Mouse (Mus musculus) myocyte (in vitro differentiated cells): ENCODE measurements around the gene Pdzrn4. TPM values are rescaled to one million over a fixed set of nuclear protein-coding genes. Genes with fewer than 3 reads are reported as not detected.

Experiments
- H3K27me3 ChIP-seq: one replicate; pipeline ENCODE4 v1.6.1; 2011; ENCODE audit not compliant: control insufficient read depth, insufficient read depth, insufficient read length
- H3K36me3 ChIP-seq: one replicate; pipeline ENCODE4 v1.6.1; 2011; ENCODE audit not compliant: control insufficient read depth, insufficient read depth
- H3K4me2 ChIP-seq: one replicate; pipeline ENCODE4 v1.6.1; 2011; ENCODE audit warnings: low read depth, control low read depth
- H3K4me3 ChIP-seq: one replicate; pipeline ENCODE4 v1.5.1; 2011; ENCODE audit warnings: mild to moderate bottlenecking, control low read depth, moderate library complexity
- H3K79me2 ChIP-seq: one replicate; pipeline ENCODE4 v1.6.1; 2011; ENCODE audit not compliant: control insufficient read depth, insufficient read depth
- H3ac ChIP-seq: one replicate; pipeline ENCODE4 v1.6.1; 2011; ENCODE audit not compliant: control insufficient read depth, insufficient read length
- CEBPB ChIP-seq: IDR thresholded peaks from 2 replicates; pipeline ENCODE4 v1.6.1; 2011; ENCODE audit warnings: mild to moderate bottlenecking, moderate library complexity; ENCODE audit not compliant: poor library complexity, insufficient read depth, severe bottlenecking
- E2F4 ChIP-seq: IDR thresholded peaks from one replicate; pipeline ENCODE4 v1.6.1; 2011; ENCODE audit warnings: mild to moderate bottlenecking, control low read depth, moderate library complexity; ENCODE audit not compliant: insufficient read depth
- MAX ChIP-seq: IDR thresholded peaks from one replicate; pipeline ENCODE4 v1.6.1; 2011; ENCODE audit warnings: low read depth, mild to moderate bottlenecking, control low read depth
- MYOD1 ChIP-seq, 3 experiments: IDR thresholded peaks; one replicate each; pipeline ENCODE4 v1.6.1; 2011; ENCODE audit warnings: control low read depth in 2 of 3, low read depth in 2 of 3, mild to moderate bottlenecking in 2 of 3, moderate library complexity in 1 of 3; ENCODE audit not compliant: insufficient read length in 2 of 3, control insufficient read depth in 1 of 3
- MYOG ChIP-seq, 3 experiments: IDR thresholded peaks; one replicate each; pipeline ENCODE4 v1.6.1; 2011; ENCODE audit warnings: control low read depth in 2 of 3, low read depth in 2 of 3, mild to moderate bottlenecking in 2 of 3; ENCODE audit not compliant: insufficient read length in 2 of 3, control insufficient read depth in 1 of 3, insufficient read depth in 1 of 3
- POLR2A ChIP-seq: IDR thresholded peaks from one replicate; pipeline ENCODE4 v1.6.1; 2011; ENCODE audit warnings: low read depth, mild to moderate bottlenecking, control low read depth, moderate library complexity; ENCODE audit not compliant: insufficient read length
- POLR2AphosphoS2 ChIP-seq: IDR thresholded peaks from one replicate; pipeline ENCODE4 v1.6.1; 2011; ENCODE audit warnings: low read depth, control low read depth; ENCODE audit not compliant: insufficient read length
- REST ChIP-seq: IDR thresholded peaks from one replicate; pipeline ENCODE4 v1.6.1; 2011; ENCODE audit warnings: mild to moderate bottlenecking, control low read depth, moderate library complexity; ENCODE audit not compliant: insufficient read depth, insufficient read length
- SRF ChIP-seq: IDR thresholded peaks from one replicate; pipeline ENCODE4 v1.6.1; 2011; ENCODE audit warnings: low read depth; ENCODE audit not compliant: control insufficient read depth, insufficient read length
- TCF12 ChIP-seq: IDR thresholded peaks from one replicate; pipeline ENCODE4 v1.6.1; 2011; ENCODE audit warnings: mild to moderate bottlenecking, control low read depth; ENCODE audit not compliant: poor library complexity, insufficient read depth, severe bottlenecking
- TCF3 ChIP-seq: IDR thresholded peaks from one replicate; pipeline ENCODE4 v1.6.1; 2011; ENCODE audit warnings: low read depth, control low read depth; ENCODE audit not compliant: insufficient read length
- USF1 ChIP-seq: IDR thresholded peaks from one replicate; pipeline ENCODE4 v1.6.1; 2011; ENCODE audit warnings: low read depth, mild to moderate bottlenecking, control low read depth, moderate library complexity
- polyA plus RNA-seq: library from polyadenylated mRNA; unstranded; fragments of >200 nt; fragmentation: generic; extraction: Trizol; gene quantifications from one replicate; pipeline ENCODE4 v1.2.1, GENCODE M21; 2012; ENCODE audit warnings: missing spikeins

Pdzrn4 gene
- polyA plus RNA-seq, 1 experiment, result 0.07 TPM

- TF ChIP-seq TCF12 (no peak), MYOG (IDR thresholded peaks at IDR 0.05; ENCODE audit: control insufficient read depth in 1 of 3, insufficient read depth in 1 of 3, insufficient read length in 2 of 3, low read depth in 2 of 3) (no peak), MYOD1 (IDR thresholded peaks at IDR 0.05; ENCODE audit: control insufficient read depth in 1 of 3, insufficient read length in 2 of 3, low read depth in 2 of 3) (no peak), TCF3 (no peak), REST (no peak), MAX (no peak), SRF (no peak), POLR2A (no peak), E2F4 (no peak)
These were observed 130.1 kb downstream of the Pdzrn4 start for GRCm38 (mm10) chr15:92526731-92527130.

GRCm38 (mm10) chr15:92543252-92543651 lies 146.6 kb downstream of the Pdzrn4 start:
- Histone ChIP-seq H3K27me3 (no peaks in the 10 kb centered on the region), H3K36me3 (no peaks in the 10 kb centered on the region), H3ac (no peak overlapping the region), H3K79me2 (no peaks in the 10 kb centered on the region), H3K4me3 (no peak overlapping the region), H3K4me2 (no peak overlapping the region)
- TF ChIP-seq TCF3 (no peak), MYOD1 (IDR thresholded peaks at IDR 0.05; ENCODE audit: control insufficient read depth in 1 of 3, insufficient read length in 2 of 3, low read depth in 2 of 3) (no peak), POLR2A (no peak), CEBPB (no peak), USF1 (no peak), E2F4 (no peak), MAX (no peak), SRF (no peak), TCF12 (no peak), MYOG (IDR thresholded peaks at IDR 0.05; ENCODE audit: control insufficient read depth in 1 of 3, insufficient read depth in 1 of 3, insufficient read length in 2 of 3, low read depth in 2 of 3) (no peak), REST (no peak), POLR2AphosphoS2 (no peak)

More at GRCm38 (mm10) chr15:92526731-92527130, 130.1 kb downstream of the Pdzrn4 start:
- no peak overlapping the region for H3ac ChIP-seq
- no peaks in the 10 kb centered on the region for H3K27me3 ChIP-seq
- H3K36me3 ChIP-seq, result no peaks in the 10 kb centered on the region
- no peak overlapping the region for H3K4me3 ChIP-seq
- H3K4me2 ChIP-seq, result no peak overlapping the region
- H3K79me2 ChIP-seq, result no peaks in the 10 kb centered on the region

- no peaks in the 10 kb centered on the region for H3K79me2 ChIP-seq
- TF ChIP-seq POLR2A (no peak), POLR2AphosphoS2 (no peak), MAX (no peak), CEBPB (no peak), TCF12 (no peak)
- H3K4me2 ChIP-seq, result no peak overlapping the region
- no peaks in the 10 kb centered on the region for H3K36me3 ChIP-seq
- no peak overlapping the region for H3K4me3 ChIP-seq
- H3K27me3 ChIP-seq, result no peaks in the 10 kb centered on the region
- H3ac ChIP-seq, result no peak overlapping the region
These were observed 150.7 kb downstream of the Pdzrn4 start for GRCm38 (mm10) chr15:92547294-92547911.

GRCm38 (mm10) chr15:92555012-92555574 lies 158.4 kb downstream of the Pdzrn4 start:
- Histone ChIP-seq H3K36me3 (no peaks in the 10 kb centered on the region), H3K4me2 (no peak overlapping the region), H3K4me3 (no peak overlapping the region), H3K27me3 (no peaks in the 10 kb centered on the region), H3K79me2 (no peaks in the 10 kb centered on the region), H3ac (no peak overlapping the region)
- TF ChIP-seq CEBPB, result no peak

- Histone ChIP-seq H3K36me3 (no peaks in the 10 kb centered on the region), H3K79me2 (no peaks in the 10 kb centered on the region), H3ac (no peak overlapping the region), H3K4me3 (no peak overlapping the region), H3K4me2 (no peak overlapping the region), H3K27me3 (no peaks in the 10 kb centered on the region)
- TF ChIP-seq MYOG (IDR thresholded peaks at IDR 0.05; ENCODE audit: control insufficient read depth in 1 of 3, insufficient read depth in 1 of 3, insufficient read length in 2 of 3, low read depth in 2 of 3) (no peak), POLR2AphosphoS2 (no peak), CEBPB (no peak), POLR2A (no peak), SRF (no peak), E2F4 (no peak), MAX (no peak), REST (no peak), TCF3 (no peak), MYOD1 (IDR thresholded peaks at IDR 0.05; ENCODE audit: control insufficient read depth in 1 of 3, insufficient read length in 2 of 3, low read depth in 2 of 3) (no peak), USF1 (no peak), TCF12 (no peak)
These were observed 159.0 kb downstream of the Pdzrn4 start for GRCm38 (mm10) chr15:92555716-92556115.
